Mouse (Mus musculus) ES-Bruce4 (cell line): ENCODE results near the gene Pigk. TPM values are rescaled to one million over a fixed set of nuclear protein-coding genes. Genes with fewer than 3 reads are reported as not detected.

Experiments used
- H3K27ac ChIP-seq: 2 replicates; pipeline ENCODE4 v1.5.1; 2012; ENCODE audit warnings: low read length, inconsistent platforms; ENCODE audit not compliant: insufficient read depth
- H3K27me3 ChIP-seq: 2 replicates; pipeline ENCODE4 v1.6.1; 2012; ENCODE audit warnings: mild to moderate bottlenecking, low read length, inconsistent platforms; ENCODE audit not compliant: control insufficient read depth, poor library complexity, insufficient read depth, severe bottlenecking
- H3K36me3 ChIP-seq: 2 replicates; pipeline ENCODE4 v1.6.1; 2012; ENCODE audit warnings: inconsistent platforms, mild to moderate bottlenecking, low read length, moderate library complexity; ENCODE audit not compliant: control insufficient read depth, poor library complexity, insufficient read depth, severe bottlenecking
- H3K4me1 ChIP-seq: one replicate; pipeline ENCODE4 v1.8.1; 2011; ENCODE audit warnings: low read length; ENCODE audit not compliant: control insufficient read depth, insufficient read depth
- H3K4me3 ChIP-seq: 2 replicates; pipeline ENCODE4 v1.5.1; 2011; ENCODE audit warnings: low read depth, mild to moderate bottlenecking, low read length
- H3K9ac ChIP-seq: 2 replicates; pipeline ENCODE4 v1.6.1; 2012; ENCODE audit warnings: low read depth, mild to moderate bottlenecking, inconsistent platforms; ENCODE audit not compliant: poor library complexity, severe bottlenecking
- H3K9me3 ChIP-seq: replicated peaks from 2 replicates; pipeline ENCODE4 v1.6.1; 2012; ENCODE audit warnings: mild to moderate bottlenecking, low read length, inconsistent platforms; ENCODE audit not compliant: control insufficient read depth, poor library complexity, insufficient read depth, severe bottlenecking
- CTCF ChIP-seq: IDR thresholded peaks from one replicate; pipeline ENCODE4 v1.8.1; 2011; ENCODE audit warnings: low read depth, low read length
- EP300 ChIP-seq: IDR thresholded peaks from 2 replicates; pipeline ENCODE4 v1.6.1; 2011; ENCODE audit warnings: low read depth, low read length; ENCODE audit not compliant: insufficient read depth
- POLR2A ChIP-seq: IDR thresholded peaks from one replicate; pipeline ENCODE4 v1.8.1; 2011; ENCODE audit warnings: low read length; ENCODE audit not compliant: insufficient read depth
- polyA plus RNA-seq: library from polyadenylated mRNA; stranded (reverse); fragments of >200 nt; gene quantifications from 2 replicates; pipeline ENCODE4 v1.2.4, GENCODE M21; 2011; ENCODE audit warnings: low read depth; ENCODE audit not compliant: missing spikeins, insufficient read depth, insufficient read length

Pigk gene
- polyA plus RNA-seq, 1 experiment, result 23.8 TPM

GRCm38 (mm10) chr3:152756896-152757295, 43.0 kb downstream of the Pigk start:
- Histone ChIP-seq H3K9me3 (no peaks in the 10 kb centered on the region), H3K9ac (no peak overlapping the region), H3K4me1 (no peaks in the 10 kb centered on the region), H3K4me3 (no peak overlapping the region), H3K36me3 (no peaks in the 10 kb centered on the region), H3K27ac (no peak overlapping the region), H3K27me3 (no peaks in the 10 kb centered on the region)
- TF ChIP-seq CTCF (no peak), POLR2A (no peak), EP300 (no peak)

- Histone ChIP-seq H3K27ac (no peak overlapping the region), H3K9ac (no peak overlapping the region), H3K9me3 (no peaks in the 10 kb centered on the region), H3K27me3 (no peaks in the 10 kb centered on the region), H3K36me3 (no peaks in the 10 kb centered on the region), H3K4me3 (no peak overlapping the region), H3K4me1 (no peaks in the 10 kb centered on the region)
- TF ChIP-seq CTCF (no peak), POLR2A (no peak), EP300 (no peak)
Measured at GRCm38 (mm10) chr3:152757464-152758393, 43.8 kb downstream of the Pigk start.

GRCm38 (mm10) chr3:152758500-152759032, 44.7 kb downstream of the Pigk start:
- H3K27ac ChIP-seq, result no peak overlapping the region
- TF ChIP-seq POLR2A (no peak), EP300 (no peak), CTCF (no peak)

GRCm38 (mm10) chr3:152761116-152761515, 47.2 kb downstream of the Pigk start:
- Histone ChIP-seq H3K4me3 (no peak overlapping the region), H3K27me3 (no peaks in the 10 kb centered on the region), H3K9me3 (no peaks in the 10 kb centered on the region), H3K36me3 (no peaks in the 10 kb centered on the region), H3K4me1 (no peaks in the 10 kb centered on the region), H3K27ac (no peak overlapping the region), H3K9ac (no peak overlapping the region)
- TF ChIP-seq POLR2A (no peak), CTCF (no peak), EP300 (no peak)

More at GRCm38 (mm10) chr3:152758500-152759032, 44.7 kb downstream of the Pigk start:
- no peak overlapping the region for H3K9ac ChIP-seq
- H3K27me3 ChIP-seq, result no peaks in the 10 kb centered on the region
- H3K36me3 ChIP-seq, result no peaks in the 10 kb centered on the region
- no peak overlapping the region for H3K4me3 ChIP-seq
- H3K4me1 ChIP-seq, result no peaks in the 10 kb centered on the region
- no peaks in the 10 kb centered on the region for H3K9me3 ChIP-seq

GRCm38 (mm10) chr3:152761661-152762060, 47.8 kb downstream of the Pigk start:
- Histone ChIP-seq H3K36me3 (no peaks in the 10 kb centered on the region), H3K27ac (no peak overlapping the region), H3K4me1 (no peaks in the 10 kb centered on the region), H3K9ac (no peak overlapping the region), H3K9me3 (no peaks in the 10 kb centered on the region), H3K27me3 (no peaks in the 10 kb centered on the region), H3K4me3 (no peak overlapping the region)
- TF ChIP-seq POLR2A (no peak), EP300 (no peak), CTCF (no peak)

DNA sequence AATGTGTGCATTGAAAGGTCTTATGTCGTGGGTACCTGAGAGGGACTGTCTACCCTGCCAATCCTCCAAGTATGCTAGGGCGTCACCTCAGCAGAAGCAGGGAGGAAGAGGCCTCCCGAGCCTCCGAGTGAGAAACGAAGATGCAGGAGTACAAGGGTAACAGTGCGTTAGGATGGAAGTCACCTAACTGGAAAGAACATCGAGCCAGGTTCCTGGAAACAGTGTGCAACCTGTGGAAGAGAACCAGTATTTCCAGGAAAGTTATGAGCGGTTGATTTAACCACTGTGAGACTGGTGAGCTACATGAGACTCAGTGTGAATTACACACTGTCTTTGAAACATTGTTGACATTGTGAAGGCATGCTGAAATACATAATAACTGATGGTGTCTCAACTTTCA, 48.4 kb downstream of the Pigk start:
- no peak overlapping the region for H3K4me3 ChIP-seq
- H3K9ac ChIP-seq, result no peak overlapping the region
- no peaks in the 10 kb centered on the region for H3K4me1 ChIP-seq
- H3K27me3 ChIP-seq, result no peaks in the 10 kb centered on the region
- H3K36me3 ChIP-seq, result no peaks in the 10 kb centered on the region
- H3K9me3 ChIP-seq, result no peaks in the 10 kb centered on the region
- no peak overlapping the region for H3K27ac ChIP-seq
- TF ChIP-seq POLR2A (no peak), EP300 (no peak), CTCF (no peak)
